Mouse (Mus musculus): Measurements from ENCODE around the gene Ptprs. TPM values are rescaled to one million over a fixed set of nuclear protein-coding genes. Genes with fewer than 3 reads are reported as not detected.
A peak's percentile ranks its signal among the peaks of the same experiment; 100 is the strongest.

Gene Ptprs
- total and polyA plus RNA-seq, 3 experiments: 41.7 to 91.1 (median 47.5) TPM

DNA sequence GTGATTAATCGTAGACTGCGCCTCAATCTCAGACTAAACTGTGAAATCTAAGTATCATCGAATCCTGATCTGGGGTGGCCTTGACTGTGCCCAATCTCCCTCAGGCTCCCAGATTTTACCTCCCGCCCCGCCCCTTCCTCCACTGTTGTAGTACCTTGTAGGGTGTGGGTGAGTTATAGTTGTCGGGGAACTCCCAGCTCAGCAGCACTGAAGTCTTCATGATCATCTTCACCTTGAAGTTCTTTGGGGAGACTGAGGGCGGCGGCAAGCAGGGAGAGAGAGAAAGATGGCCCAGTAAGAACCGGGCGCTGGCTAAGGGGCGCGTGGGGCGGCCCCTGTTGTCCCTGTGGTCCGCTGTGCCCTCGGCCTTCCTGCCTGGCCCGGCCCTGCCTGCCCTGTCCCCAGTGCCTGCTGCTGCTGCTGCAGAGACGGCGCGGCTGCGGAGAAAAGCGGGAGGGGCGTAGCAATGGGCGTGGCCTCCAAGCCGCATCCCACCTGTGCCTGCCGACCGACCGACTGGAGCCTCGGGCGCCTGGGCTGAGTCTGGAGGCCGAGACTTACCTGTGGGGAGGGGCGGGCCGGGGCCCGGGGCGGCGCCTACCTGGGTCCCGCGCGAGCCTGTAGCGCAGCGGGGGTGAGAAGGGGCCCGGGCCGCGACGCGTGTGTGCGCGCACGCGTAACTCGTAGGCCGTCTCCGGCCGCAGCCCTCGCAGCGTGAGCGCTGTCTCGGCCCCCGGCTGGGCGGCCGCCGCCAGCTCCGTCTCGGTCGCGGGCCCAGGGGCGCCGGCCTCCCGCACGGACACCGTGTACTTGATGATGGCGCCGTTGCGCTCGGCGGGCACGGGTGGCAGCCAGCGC, 51.3 kb downstream of the Ptprs start:
- no peak for TF ChIP-seq POLR2A (IDR thresholded peaks at IDR 0.05; ENCODE audit: insufficient read depth, low read depth, low read length)
- no peak for TF ChIP-seq EP300 (IDR thresholded peaks at IDR 0.05; ENCODE audit: insufficient read depth, low read depth, low read length)
- no peak for TF ChIP-seq CTCF (IDR thresholded peaks at IDR 0.05)
- 27% methylated on average over 71 of the region's 77 CpGs for whole genome bisulfite sequencing
- Histone ChIP-seq H3K4me3 (peak overlapping the region; percentile 49), H3K27ac (no peak overlapping the region), H3K27me3 (ENCODE audit: control insufficient read depth, insufficient read depth, low read length) (no peaks in the 10 kb centered on the region), H3K36me3 (ENCODE audit: control insufficient read depth, insufficient read depth, low read length) (no peaks in the 10 kb centered on the region), H3K4me1 (ENCODE audit: control insufficient read depth, insufficient read depth, low read length) (peaks cover 1% of the 10 kb centered on the region; the same call in 1 of the 2 replicates), H3K9ac (ENCODE audit: low read depth, low read length) (peak overlapping the region; percentile 75), H3K79me2 (replicated peaks; ENCODE audit: control insufficient read depth, insufficient read depth, low read length) (no peaks in the 10 kb centered on the region)
- intact Hi-C loops (cut with DNase I): no loop called here
- DNase-seq: peak; percentile 41 to 50

DNA sequence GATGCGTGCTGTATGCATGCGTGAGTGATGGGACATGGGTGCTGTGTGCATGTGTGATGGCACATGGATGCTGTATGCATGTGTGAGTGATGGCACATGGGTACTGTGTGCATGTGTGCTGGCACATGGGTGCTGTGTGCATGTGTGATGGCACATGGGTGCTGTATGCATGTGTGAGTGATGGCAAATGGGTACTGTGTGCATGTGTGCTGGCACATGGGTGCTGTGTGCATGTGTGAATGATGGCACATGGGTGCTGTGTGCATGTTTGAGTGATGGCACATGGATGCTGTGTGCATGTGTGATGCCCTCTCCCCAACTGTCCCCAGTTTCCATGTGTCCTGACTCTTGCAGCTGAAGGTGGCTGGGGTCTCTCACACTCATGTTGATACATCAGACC, 56.3 kb downstream of the Ptprs start:
- H3K9ac ChIP-seq (ENCODE audit: low read depth, low read length): no peak overlapping the region
- WGBS: 100% methylated on average over 2 of the region's 2 CpGs
- H3K27ac ChIP-seq: no peak overlapping the region
- no peak for DNase-seq
- TF ChIP-seq EP300 (IDR thresholded peaks at IDR 0.05; ENCODE audit: insufficient read depth, low read depth, low read length) (no peak), CTCF (IDR thresholded peaks at IDR 0.05) (no peak), POLR2A (IDR thresholded peaks at IDR 0.05; ENCODE audit: insufficient read depth, low read depth, low read length) (no peak)
- H3K27me3 ChIP-seq (ENCODE audit: control insufficient read depth, insufficient read depth, low read length): no peaks in the 10 kb centered on the region
- no peaks in the 10 kb centered on the region for H3K36me3 ChIP-seq (ENCODE audit: control insufficient read depth, insufficient read depth, low read length)
- no peaks in the 10 kb centered on the region for H3K4me1 ChIP-seq (ENCODE audit: control insufficient read depth, insufficient read depth, low read length)
- no peak overlapping the region for H3K4me3 ChIP-seq
- intact Hi-C loops (cut with DNase I): no loop called here
- no peaks in the 10 kb centered on the region for H3K79me2 ChIP-seq (replicated peaks; ENCODE audit: control insufficient read depth, insufficient read depth, low read length)

GRCm38 (mm10) chr17:56418304-56418703, 58.0 kb downstream of the Ptprs start:
- Histone ChIP-seq H3K9ac (ENCODE audit: low read depth, low read length) (no peak overlapping the region), H3K27me3 (ENCODE audit: control insufficient read depth, insufficient read depth, low read length) (no peaks in the 10 kb centered on the region), H3K4me1 (ENCODE audit: control insufficient read depth, insufficient read depth, low read length) (no peaks in the 10 kb centered on the region), H3K79me2 (replicated peaks; ENCODE audit: control insufficient read depth, insufficient read depth, low read length) (no peaks in the 10 kb centered on the region), H3K36me3 (ENCODE audit: control insufficient read depth, insufficient read depth, low read length) (no peaks in the 10 kb centered on the region), H3K27ac (no peak overlapping the region), H3K4me3 (no peak overlapping the region)
- WGBS: 57% methylated on average over 12 of the region's 12 CpGs
- no peak for TF ChIP-seq EP300 (IDR thresholded peaks at IDR 0.05; ENCODE audit: insufficient read depth, low read depth, low read length)
- no peak for TF ChIP-seq CTCF (IDR thresholded peaks at IDR 0.05)
- no peak for TF ChIP-seq POLR2A (IDR thresholded peaks at IDR 0.05; ENCODE audit: insufficient read depth, low read depth, low read length)
- no peak for DNase-seq
- intact Hi-C loops (cut with DNase I): no loop called here

- DNase-seq: no peak
- 92% methylated on average over 9 of the region's 9 CpGs for WGBS
Measured at GRCm38 (mm10) chr17:56414785-56415184, 61.5 kb downstream of the Ptprs start.

DNA sequence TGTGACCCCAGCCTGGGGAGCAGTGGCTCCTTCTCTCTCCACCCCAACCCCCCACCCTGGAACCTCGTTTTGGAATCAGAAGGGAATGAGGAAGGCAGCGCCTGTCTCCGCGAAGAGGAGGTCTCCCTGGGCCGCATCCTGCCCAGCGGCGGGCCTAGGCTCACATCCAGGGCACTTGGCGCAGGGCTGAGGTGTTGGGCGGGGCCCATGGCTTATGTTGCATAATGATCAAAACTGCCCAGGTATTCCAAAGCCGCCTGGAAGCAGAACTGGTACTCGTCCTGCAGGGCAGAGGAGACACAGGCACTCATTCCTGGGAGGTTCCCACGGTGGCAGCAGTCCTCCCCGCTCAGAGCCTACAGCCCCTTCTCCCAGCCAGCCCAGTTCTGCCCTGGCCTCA, 63.2 kb downstream of the Ptprs start:
- peak in 1 of 2 experiments; percentile 50 for DNase-seq
- WGBS: 75% methylated on average over 13 of the region's 13 CpGs

More at GRCm38 (mm10) chr17:56414785-56415184, 61.5 kb downstream of the Ptprs start:
- H3K27me3 ChIP-seq (ENCODE audit: control insufficient read depth, insufficient read depth, low read length): no peaks in the 10 kb centered on the region
- no peaks in the 10 kb centered on the region for H3K79me2 ChIP-seq (replicated peaks; ENCODE audit: control insufficient read depth, insufficient read depth, low read length)
- intact Hi-C loops (cut with DNase I): no loop called here
- H3K36me3 ChIP-seq (ENCODE audit: control insufficient read depth, insufficient read depth, low read length): no peaks in the 10 kb centered on the region
- no peak for TF ChIP-seq POLR2A (IDR thresholded peaks at IDR 0.05; ENCODE audit: insufficient read depth, low read depth, low read length)
- no peak for TF ChIP-seq EP300 (IDR thresholded peaks at IDR 0.05; ENCODE audit: insufficient read depth, low read depth, low read length)
- H3K9ac ChIP-seq (ENCODE audit: low read depth, low read length): no peak overlapping the region
- no peak overlapping the region for H3K27ac ChIP-seq
- H3K4me1 ChIP-seq (ENCODE audit: control insufficient read depth, insufficient read depth, low read length): no peaks in the 10 kb centered on the region
- H3K4me3 ChIP-seq: no peak overlapping the region

DNA sequence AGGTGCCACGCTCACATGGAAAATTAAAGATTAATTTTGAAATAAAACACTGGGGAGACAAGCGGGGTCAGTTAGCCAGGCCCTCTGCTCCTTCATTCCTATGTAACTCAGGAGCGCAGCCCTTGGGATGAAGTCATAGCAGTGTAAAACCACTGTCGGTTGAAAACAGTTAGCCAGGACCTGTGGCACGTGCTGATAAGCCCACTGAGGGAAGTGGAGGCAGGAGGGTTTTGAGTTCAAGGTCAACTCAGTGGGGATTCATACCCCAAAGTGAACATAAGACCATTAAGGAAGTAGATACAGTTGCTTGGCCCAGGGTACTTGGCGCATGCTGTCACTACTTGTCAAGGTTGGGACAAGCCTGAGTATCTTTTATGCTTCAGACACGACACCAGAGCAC, 64.8 kb downstream of the Ptprs start:
- Histone ChIP-seq H3K4me1 (ENCODE audit: control insufficient read depth, insufficient read depth, low read length) (peaks cover 2% of the 10 kb centered on the region), H3K79me2 (replicated peaks; ENCODE audit: control insufficient read depth, insufficient read depth, low read length) (no peaks in the 10 kb centered on the region), H3K27ac (no peak overlapping the region), H3K27me3 (ENCODE audit: control insufficient read depth, insufficient read depth, low read length) (no peaks in the 10 kb centered on the region), H3K36me3 (ENCODE audit: control insufficient read depth, insufficient read depth, low read length) (no peaks in the 10 kb centered on the region), H3K9ac (ENCODE audit: low read depth, low read length) (no peak overlapping the region), H3K4me3 (no peak overlapping the region)
- no peak for DNase-seq
- no peak for TF ChIP-seq CTCF (IDR thresholded peaks at IDR 0.05)
- no peak for TF ChIP-seq EP300 (IDR thresholded peaks at IDR 0.05; ENCODE audit: insufficient read depth, low read depth, low read length)
- WGBS: 97% methylated on average over 7 of the region's 7 CpGs
- intact Hi-C loops (cut with DNase I): no loop called here

More for the DNA sequence above, 63.2 kb downstream of the Ptprs start:
- H3K9ac ChIP-seq (ENCODE audit: low read depth, low read length): no peak overlapping the region
- no peak overlapping the region for H3K4me3 ChIP-seq
- intact Hi-C loops (cut with DNase I): no loop called here
- H3K79me2 ChIP-seq (replicated peaks; ENCODE audit: control insufficient read depth, insufficient read depth, low read length): no peaks in the 10 kb centered on the region
- TF ChIP-seq EP300 (IDR thresholded peaks at IDR 0.05; ENCODE audit: insufficient read depth, low read depth, low read length) (no peak), POLR2A (IDR thresholded peaks at IDR 0.05; ENCODE audit: insufficient read depth, low read depth, low read length) (no peak), CTCF (IDR thresholded peaks at IDR 0.05) (no peak)
- H3K27ac ChIP-seq: no peak overlapping the region
- no peaks in the 10 kb centered on the region for H3K27me3 ChIP-seq (ENCODE audit: control insufficient read depth, insufficient read depth, low read length)
- H3K36me3 ChIP-seq (ENCODE audit: control insufficient read depth, insufficient read depth, low read length): no peaks in the 10 kb centered on the region
- H3K4me1 ChIP-seq (ENCODE audit: control insufficient read depth, insufficient read depth, low read length): peaks cover 2% of the 10 kb centered on the region

All from heart, adult 2 months (tissue).